Mouse (Mus musculus): ENCODE results near the gene Brsk2. TPM values are rescaled to one million over a fixed set of nuclear protein-coding genes. Genes with fewer than 3 reads are reported as not detected.

Brsk2 gene
- polyA plus RNA-seq, 1 experiment, result 0.62 TPM

DNA sequence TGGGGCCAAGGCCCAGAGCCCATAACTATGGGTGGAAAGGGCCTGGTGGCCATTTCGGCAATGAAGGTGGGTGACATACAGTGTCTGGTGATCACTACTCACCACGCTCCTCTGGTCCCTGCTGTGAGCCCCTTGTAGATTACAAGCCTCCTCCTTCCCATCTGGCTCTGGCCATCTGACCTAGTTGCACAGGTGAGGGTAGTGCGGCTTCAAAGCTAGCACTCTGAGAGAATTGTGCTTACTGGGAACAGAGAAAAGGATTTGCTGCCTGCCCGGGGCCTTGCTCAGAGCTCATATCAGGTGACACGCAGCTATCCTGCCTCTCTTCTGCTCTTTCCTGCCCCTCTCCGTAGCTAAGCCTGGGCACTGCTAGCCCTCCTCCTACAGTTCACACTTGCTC lies 4.1 kb downstream of the Brsk2 start:
- 68% methylated on average over 6 of the region's 6 CpGs for WGBS

GRCm38 (mm10) chr7:141955565-141956173 lies 6.1 kb downstream of the Brsk2 start:
- DNase-seq (ENCODE audit: low read depth, low spot score), result no peak
- WGBS, result 64% methylated on average over 5 of the region's 5 CpGs

More for the DNA sequence above, 4.1 kb downstream of the Brsk2 start:
- DNase-seq (ENCODE audit: low read depth, low spot score), result no peak

DNA sequence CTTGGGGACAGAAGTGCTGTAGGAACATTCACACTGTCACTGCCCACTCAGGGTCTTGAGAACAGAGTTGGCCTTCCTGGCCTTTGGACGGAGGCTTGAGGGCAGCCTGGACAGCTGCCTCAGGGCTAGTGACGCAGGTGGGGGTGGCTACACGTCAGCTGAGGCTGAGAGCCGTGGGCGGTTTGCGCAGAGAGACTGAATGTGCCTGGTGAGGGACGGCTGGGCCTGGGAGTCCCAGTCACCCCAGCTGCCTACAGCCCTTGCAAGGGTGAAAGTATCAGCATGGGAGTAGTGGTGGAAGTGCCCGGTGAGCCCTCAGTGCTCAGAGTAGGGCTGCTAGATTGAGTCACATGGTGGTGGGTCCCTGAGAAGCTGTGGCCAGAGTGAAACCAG lies 6.6 kb downstream of the Brsk2 start:
- WGBS, result 78% methylated on average over 8 of the region's 8 CpGs
- no peak for DNase-seq (ENCODE audit: low read depth, low spot score)

GRCm38 (mm10) chr7:141957524-141958051 lies 8.0 kb downstream of the Brsk2 start:
- no peak for DNase-seq (ENCODE audit: low read depth, low spot score)
- 79% methylated on average over 4 of the region's 4 CpGs for WGBS

- 79% methylated on average over 2 of the region's 2 CpGs for WGBS
Observed at GRCm38 (mm10) chr7:141958211-141958610, 8.7 kb downstream of the Brsk2 start.

DNA sequence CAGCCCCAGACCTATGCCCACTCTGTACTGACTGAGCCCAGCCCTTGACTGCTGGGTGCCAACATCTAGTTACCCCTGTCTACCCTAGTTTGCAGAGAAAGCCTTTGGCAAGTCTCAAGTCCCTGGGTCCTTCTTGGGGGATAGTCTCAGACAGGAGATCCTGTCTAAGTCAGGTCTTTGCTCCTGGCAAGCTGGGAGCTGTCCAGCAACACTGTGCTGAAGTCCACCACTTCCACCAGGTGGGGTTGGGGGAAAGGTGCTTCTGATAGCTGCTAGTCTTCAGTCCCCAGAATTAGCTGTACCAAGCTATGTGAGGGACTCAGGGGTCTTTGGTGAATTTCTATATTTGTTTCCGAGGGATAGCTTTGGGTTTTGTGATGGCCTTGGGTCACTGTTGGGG lies 9.6 kb downstream of the Brsk2 start:
- no peak for DNase-seq (ENCODE audit: low read depth, low spot score)
- WGBS, result 67% methylated on average over 1 of the region's 1 CpGs

More at GRCm38 (mm10) chr7:141958211-141958610, 8.7 kb downstream of the Brsk2 start:
- no peak for DNase-seq (ENCODE audit: low read depth, low spot score)

DNA sequence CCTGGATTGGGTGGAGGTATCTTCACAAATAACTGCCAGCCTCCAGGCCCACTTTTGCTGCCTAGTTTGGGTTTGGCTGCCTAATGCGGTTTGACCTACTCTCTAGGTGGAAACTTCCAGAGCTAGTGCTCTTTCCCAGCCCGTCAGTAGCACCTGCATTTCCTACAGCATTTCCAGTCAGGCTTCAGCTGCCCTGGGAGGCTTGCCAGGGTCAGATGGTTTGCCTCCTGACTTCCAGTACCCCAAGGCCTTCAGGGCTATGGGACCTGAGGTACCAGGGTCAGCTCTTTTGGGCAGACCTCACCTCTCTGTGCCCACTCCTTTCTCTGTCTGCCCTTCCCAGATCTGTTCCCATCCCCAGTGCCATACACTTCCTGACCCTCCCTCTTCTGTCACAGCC lies 11.4 kb downstream of the Brsk2 start:
- DNase-seq (ENCODE audit: low read depth, low spot score), result no peak
- 69% methylated on average over 2 of the region's 2 CpGs for WGBS

GRCm38 (mm10) chr7:141961491-141961890 lies 11.9 kb downstream of the Brsk2 start:
- no peak for DNase-seq (ENCODE audit: low read depth, low spot score)
- WGBS, result 80% methylated on average over 3 of the region's 3 CpGs

DNA sequence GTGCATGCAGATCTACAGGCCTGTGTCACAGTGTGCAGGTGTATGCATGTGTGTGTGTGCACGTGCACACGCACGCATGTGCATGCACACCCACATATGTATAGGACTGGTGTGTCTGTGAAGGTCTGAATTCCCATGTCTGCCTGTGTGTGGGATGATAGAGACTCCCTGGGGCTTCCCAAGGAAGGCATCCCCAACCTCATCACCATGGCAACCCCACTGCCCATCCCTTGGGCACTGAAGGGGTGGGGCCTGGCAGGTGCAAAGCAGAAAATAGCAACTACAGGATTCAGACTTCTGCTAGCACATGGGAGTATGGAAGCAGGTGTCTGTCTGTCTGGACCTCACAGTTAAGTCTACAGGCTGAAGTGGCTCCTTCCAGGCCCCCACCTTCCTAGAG lies 13.0 kb downstream of the Brsk2 start:
- WGBS, result 94% methylated on average over 3 of the region's 3 CpGs
- DNase-seq (ENCODE audit: low read depth, low spot score), result no peak

DNA sequence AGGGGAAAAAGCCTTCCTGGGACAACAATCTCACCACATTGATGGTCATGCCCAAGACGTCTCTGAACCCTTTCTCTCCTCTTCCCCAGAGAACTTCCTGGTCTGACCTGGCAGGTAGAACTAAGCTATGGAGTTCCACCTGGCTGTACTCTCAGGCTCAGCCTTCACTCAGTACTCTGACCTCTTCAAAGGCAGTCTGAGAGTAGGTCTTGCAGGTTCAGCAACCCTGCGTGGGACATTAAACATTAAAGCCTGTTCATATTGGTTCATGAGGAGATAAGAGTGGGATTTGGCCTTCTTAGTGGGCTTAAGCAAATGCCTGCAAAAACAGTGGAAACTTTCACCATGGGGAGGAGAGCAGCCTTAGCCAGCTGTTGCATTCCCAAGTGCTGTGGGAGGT lies 16.7 kb downstream of the Brsk2 start:
- no peak for DNase-seq (ENCODE audit: low read depth, low spot score)
- 65% methylated on average over 2 of the region's 2 CpGs for WGBS

DNA sequence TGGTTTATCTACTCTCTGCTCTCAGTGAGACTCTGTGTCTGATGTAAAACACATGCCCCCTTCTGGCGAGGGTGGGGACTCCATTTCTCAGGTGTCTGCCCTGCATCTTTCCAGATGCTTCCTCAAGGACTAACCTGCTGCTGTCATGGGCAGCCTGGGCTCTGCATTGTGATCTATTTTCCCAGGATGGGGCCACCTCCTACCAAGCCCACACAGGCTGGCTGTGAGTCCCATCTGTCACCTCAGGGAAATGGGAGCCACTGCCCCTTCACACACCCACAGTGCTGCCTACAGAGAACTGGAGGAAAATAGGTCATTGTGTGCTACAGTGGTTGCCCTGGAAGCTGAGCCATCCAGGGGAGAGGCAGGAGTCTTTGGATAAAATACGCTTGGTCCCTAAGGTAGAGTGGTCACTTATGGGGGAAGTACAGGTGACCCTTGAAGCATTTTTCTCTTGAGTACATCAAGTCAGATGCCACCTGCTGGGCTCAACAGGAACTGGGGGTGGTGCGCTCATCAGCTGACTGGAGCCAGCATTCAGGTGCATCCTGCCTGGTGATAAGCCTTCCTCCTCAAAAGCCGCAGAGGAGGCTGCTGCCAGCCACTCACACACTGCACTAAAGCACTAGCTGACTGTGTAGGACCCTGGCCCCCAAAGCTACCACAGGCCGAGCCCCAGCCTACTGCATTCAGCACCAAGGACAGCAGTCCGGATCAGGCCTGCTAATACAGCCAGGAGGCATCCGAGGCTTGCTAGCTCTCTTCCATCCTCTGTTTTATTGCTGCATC lies 23.5 kb downstream of the Brsk2 start:
- no peak for DNase-seq (ENCODE audit: low read depth, low spot score)
- 23% methylated on average over 7 of the region's 7 CpGs for WGBS

DNA sequence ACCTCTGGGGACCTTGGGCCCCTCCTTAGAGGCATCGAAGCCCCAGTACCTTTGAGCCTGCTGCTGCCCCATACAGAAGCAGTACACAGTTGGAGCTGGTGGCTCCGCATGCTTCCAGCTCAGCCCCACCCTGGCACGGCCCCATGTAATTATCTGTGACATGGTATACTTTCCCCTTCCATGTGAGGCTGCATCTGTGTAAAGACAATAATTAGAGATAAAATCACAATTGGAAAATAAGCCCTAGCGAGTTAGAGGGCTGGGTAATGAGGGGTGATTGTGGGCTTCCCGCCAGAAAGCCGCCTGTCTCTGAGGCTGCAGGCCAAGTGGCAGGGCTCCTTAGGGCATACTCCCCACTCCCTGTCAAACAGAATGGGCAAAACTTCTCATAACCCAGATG lies 28.5 kb downstream of the Brsk2 start:
- WGBS, result 59% methylated on average over 6 of the region's 6 CpGs

GRCm38 (mm10) chr7:141979247-141979646 lies 29.7 kb downstream of the Brsk2 start:
- 86% methylated on average over 4 of the region's 4 CpGs for WGBS
- no peak for DNase-seq (ENCODE audit: low read depth, low spot score)

More for the DNA sequence above, 28.5 kb downstream of the Brsk2 start:
- no peak for DNase-seq (ENCODE audit: low read depth, low spot score)

- no peak for DNase-seq (ENCODE audit: low read depth, low spot score)
- 79% methylated on average over 7 of the region's 7 CpGs for WGBS
Observed at GRCm38 (mm10) chr7:141981237-141981636, 31.7 kb downstream of the Brsk2 start.

GRCm38 (mm10) chr7:141988314-141988806 lies 38.8 kb downstream of the Brsk2 start:
- DNase-seq (ENCODE audit: low read depth, low spot score), result no peak
- 86% methylated on average over 7 of the region's 7 CpGs for WGBS

- no peak for DNase-seq (ENCODE audit: low read depth, low spot score)
- 75% methylated on average over 2 of the region's 2 CpGs for WGBS
Observed at GRCm38 (mm10) chr7:141991183-141991582, 41.6 kb downstream of the Brsk2 start.

- no peak for DNase-seq (ENCODE audit: low read depth, low spot score)
- 86% methylated on average over 4 of the region's 4 CpGs for WGBS
Observed at GRCm38 (mm10) chr7:141994121-141994520, 44.6 kb downstream of the Brsk2 start.

- no peak for DNase-seq (ENCODE audit: low read depth, low spot score)
- 92% methylated on average over 3 of the region's 3 CpGs for WGBS
Observed at GRCm38 (mm10) chr7:142000661-142001060, 51.1 kb downstream of the Brsk2 start.

GRCm38 (mm10) chr7:142001597-142002340 lies 52.2 kb downstream of the Brsk2 start:
- 78% methylated on average over 22 of the region's 22 CpGs for WGBS
- DNase-seq (ENCODE audit: low read depth, low spot score), result no peak

DNA sequence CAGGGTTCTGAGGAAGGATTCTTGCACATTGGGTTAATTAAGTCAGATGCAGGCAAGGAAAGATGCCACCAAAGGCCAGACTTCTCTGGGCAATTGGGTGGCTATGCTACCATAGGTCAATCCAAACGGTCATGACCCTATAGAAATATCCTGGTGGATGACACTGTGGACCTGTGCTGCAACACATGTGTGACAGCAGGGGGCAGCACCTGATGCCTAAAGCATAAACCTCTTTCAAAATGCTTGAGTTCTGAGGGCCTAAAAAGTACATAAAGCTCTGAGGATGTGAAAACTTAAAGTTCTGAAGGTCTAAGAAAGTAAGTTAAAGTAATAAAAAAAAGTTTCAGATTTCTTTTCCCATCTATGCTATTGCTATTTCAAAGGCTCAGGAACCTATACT lies 67.0 kb downstream of the Brsk2 start:
- WGBS, result 23% methylated on average over 1 of the region's 1 CpGs
- DNase-seq (ENCODE audit: low read depth, low spot score), result peak; percentile 35

Data from large intestine, adult 2 months (tissue).